Mouse (Mus musculus): Measurements from ENCODE around the gene Sh3pxd2a.
A peak's percentile ranks its signal among the peaks of the same experiment; 100 is the strongest.

Sh3pxd2a gene

GRCm38 (mm10) chr19:47491853-47492252, 27.7 kb upstream of the Sh3pxd2a start:
- no peak for DNase-seq (ENCODE audit: low read depth)

- DNase-seq (ENCODE audit: low read depth) = no peak
These were observed 25.0 kb upstream of the Sh3pxd2a start for GRCm38 (mm10) chr19:47489233-47489632.

GRCm38 (mm10) chr19:47488250-47488649, 24.0 kb upstream of the Sh3pxd2a start:
- DNase-seq (ENCODE audit: low read depth) = peak; percentile 35

- DNase-seq (ENCODE audit: low read depth) = no peak
These were observed 23.4 kb upstream of the Sh3pxd2a start for GRCm38 (mm10) chr19:47487572-47487971.

GRCm38 (mm10) chr19:47485997-47486566, 21.9 kb upstream of the Sh3pxd2a start:
- no peak for DNase-seq (ENCODE audit: low read depth)

GRCm38 (mm10) chr19:47484110-47484509, 19.9 kb upstream of the Sh3pxd2a start:
- DNase-seq (ENCODE audit: low read depth) = no peak

- no peak for DNase-seq (ENCODE audit: low read depth)
These were observed 19.1 kb upstream of the Sh3pxd2a start for GRCm38 (mm10) chr19:47483346-47483745.

- DNase-seq (ENCODE audit: low read depth) = no peak
These were observed 9.3 kb upstream of the Sh3pxd2a start for GRCm38 (mm10) chr19:47473453-47473852.

- no peak for DNase-seq (ENCODE audit: low read depth)
These were observed 8.7 kb upstream of the Sh3pxd2a start for GRCm38 (mm10) chr19:47472881-47473400.

GRCm38 (mm10) chr19:47471808-47472207, 7.6 kb upstream of the Sh3pxd2a start:
- no peak for DNase-seq (ENCODE audit: low read depth)

- no peak for DNase-seq (ENCODE audit: low read depth)
These were observed 4.5 kb upstream of the Sh3pxd2a start for GRCm38 (mm10) chr19:47468750-47469149.

GRCm38 (mm10) chr19:47466775-47467174, 2.6 kb upstream of the Sh3pxd2a start:
- no peak for DNase-seq (ENCODE audit: low read depth)

GRCm38 (mm10) chr19:47465467-47465866, 1.3 kb upstream of the Sh3pxd2a start:
- DNase-seq (ENCODE audit: low read depth) = peak; percentile 37

GRCm38 (mm10) chr19:47463636-47464303, 431 bp downstream of the Sh3pxd2a start:
- no peak for DNase-seq (ENCODE audit: low read depth)

- no peak for DNase-seq (ENCODE audit: low read depth)
These were observed 995 bp downstream of the Sh3pxd2a start for GRCm38 (mm10) chr19:47463206-47463605.

GRCm38 (mm10) chr19:47462725-47463124, 1.5 kb downstream of the Sh3pxd2a start:
- no peak for DNase-seq (ENCODE audit: low read depth)

- DNase-seq (ENCODE audit: low read depth) = no peak
These were observed 2.4 kb downstream of the Sh3pxd2a start for GRCm38 (mm10) chr19:47461838-47462237.

- no peak for DNase-seq (ENCODE audit: low read depth)
These were observed 2.8 kb downstream of the Sh3pxd2a start for GRCm38 (mm10) chr19:47461386-47461785.

GRCm38 (mm10) chr19:47460120-47460960, 3.9 kb downstream of the Sh3pxd2a start:
- DNase-seq (ENCODE audit: low read depth) = no peak

- no peak for DNase-seq (ENCODE audit: low read depth)
These were observed 5.0 kb downstream of the Sh3pxd2a start for GRCm38 (mm10) chr19:47459214-47459613.

GRCm38 (mm10) chr19:47458504-47459161, 5.6 kb downstream of the Sh3pxd2a start:
- DNase-seq (ENCODE audit: low read depth) = peak; percentile 87
